Mouse (Mus musculus) liver, embryonic 12.5 days (tissue): ENCODE results near the gene Smad5. TPM values are rescaled to one million over a fixed set of nuclear protein-coding genes. Genes with fewer than 3 reads are reported as not detected.

Experiments
- ATAC-seq: fragments of 200-750 bp; cut with Nextera tagmentation; 2 replicates; pipeline ENCODE4 v1.8.0; 2017; ENCODE audit warnings: moderate number of reproducible peaks, mild to moderate bottlenecking, moderate library complexity
- H3K27ac ChIP-seq: fragments of 300-500 bp; sonication (generic); 2 replicates; pipeline ENCODE4 v1.5.1; 2016; ENCODE audit warnings: mild to moderate bottlenecking
- H3K27me3 ChIP-seq: fragments of 300-500 bp; sonication (generic); replicated peaks from 2 replicates; pipeline ENCODE4 v1.6.1; 2016; ENCODE audit warnings: mild to moderate bottlenecking, moderate library complexity
- H3K36me3 ChIP-seq: fragments of 300-500 bp; sonication (generic); 2 replicates; pipeline ENCODE4 v1.6.1; 2016; ENCODE audit warnings: mild to moderate bottlenecking, moderate library complexity
- H3K4me1 ChIP-seq: fragments of 300-500 bp; sonication (generic); 2 replicates; pipeline ENCODE4 v1.6.1; 2016
- H3K4me2 ChIP-seq: fragments of 300-500 bp; sonication (generic); 2 replicates; pipeline ENCODE4 v1.6.1; 2016; ENCODE audit warnings: mild to moderate bottlenecking, moderate library complexity
- H3K4me3 ChIP-seq: fragments of 300-500 bp; sonication (generic); 2 replicates; pipeline ENCODE4 v1.5.1; 2016; ENCODE audit warnings: mild to moderate bottlenecking, moderate library complexity
- H3K9ac ChIP-seq: fragments of 300-500 bp; sonication (generic); 2 replicates; pipeline ENCODE4 v1.6.1; 2016; ENCODE audit warnings: mild to moderate bottlenecking, moderate library complexity
- H3K9me3 ChIP-seq: fragments of 300-500 bp; sonication (generic); replicated peaks from 2 replicates; pipeline ENCODE4 v1.6.1; 2016; ENCODE audit warnings: mild to moderate bottlenecking, moderate library complexity
- WGBS: fragments of 180-500 bp; shearing (Covaris S2); methylation state at CpG from one replicate; pipeline ENCODE4 v1.1.7; 2016; ENCODE audit not compliant: insufficient replicate concordance; 5-methylcytosine and 5-hydroxymethylcytosine counted together
- polyA plus RNA-seq: library from polyadenylated mRNA; unstranded; fragments of >200 nt; fragmentation: Nextera tagmentation; extraction: Ambion mirVana; gene quantifications from 2 replicates; pipeline ENCODE4 v1.2.1, GENCODE M21; 2016

The Smad5 gene
- polyA plus RNA-seq, result 7.3 TPM in 2 replicates

DNA sequence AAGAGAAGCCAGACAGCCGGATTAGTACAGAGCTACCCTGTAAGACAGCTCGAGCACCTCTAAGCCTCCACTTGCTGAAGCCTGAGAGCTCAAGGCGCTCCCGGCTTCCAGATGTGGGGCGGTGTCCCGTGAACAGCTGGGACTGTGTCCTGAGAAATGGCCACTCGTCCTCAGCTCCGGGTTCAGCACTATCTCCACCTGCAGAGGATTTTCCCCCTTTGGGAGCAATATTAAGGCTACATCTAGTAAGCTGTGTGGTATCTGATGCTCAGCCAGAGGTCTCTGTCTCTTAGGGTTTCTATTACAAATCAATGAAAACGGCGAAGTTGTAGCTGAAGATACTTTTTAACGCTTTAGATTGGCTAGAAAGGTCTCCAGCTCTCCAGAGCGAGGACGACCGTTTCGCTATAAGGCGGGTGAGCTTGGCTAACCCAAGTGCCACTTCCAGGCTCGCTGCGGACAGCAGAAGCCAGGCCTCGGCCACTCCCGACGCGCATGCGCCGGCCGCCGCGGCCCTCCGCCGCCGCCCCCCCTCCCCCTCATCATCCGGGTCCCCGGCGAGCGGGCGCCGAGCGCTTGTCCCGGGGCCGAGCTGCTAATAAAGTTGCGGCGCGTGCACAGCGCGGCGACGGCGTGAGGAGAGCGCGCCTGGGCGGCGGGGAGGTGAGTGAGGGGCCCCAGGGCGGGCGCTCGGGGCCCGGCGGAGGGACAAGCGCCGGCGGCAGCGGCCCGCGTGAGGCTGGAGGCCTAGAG is at the start of gene Smad5:
Gene Smad5, plus strand, starts transcription at position 542 of the 753 bp plus-strand sequence.
- Histone ChIP-seq H3K27me3 (no peaks in the 10 kb centered on the region), H3K4me1 (peaks cover 38% of the 10 kb centered on the region), H3K27ac (peak within 1 kb of the TSS; percentile 95), H3K36me3 (0 out of 2 replicates have a peak, but pooled peaks cover 13% of the 10 kb centered on the region), H3K4me3 (peak within 1 kb of the TSS; percentile 66), H3K9me3 (no peaks in the 10 kb centered on the region), H3K9ac (peak within 1 kb of the TSS; percentile 87), H3K4me2 (peak within 1 kb of the TSS; percentile 92)
- whole genome bisulfite sequencing, result 5% methylated on average over 60 of the region's 62 CpGs
- ATAC-seq, result peak; percentile 78

GRCm38 (mm10) chr13:56654176-56654575 is 48.6 kb upstream of the Smad5 start:
- no peak overlapping the region for H3K27ac ChIP-seq
- no peaks in the 10 kb centered on the region for H3K9me3 ChIP-seq
- 76% methylated on average over 5 of the region's 5 CpGs for WGBS
- peaks cover 7% of the 10 kb centered on the region; the same call in 1 of the 2 replicates for H3K4me1 ChIP-seq
- no peak overlapping the region for H3K4me3 ChIP-seq
- no peaks in the 10 kb centered on the region for H3K36me3 ChIP-seq
- no peak for ATAC-seq
- H3K9ac ChIP-seq, result no peak overlapping the region
- no peak overlapping the region for H3K4me2 ChIP-seq
- H3K27me3 ChIP-seq, result no peaks in the 10 kb centered on the region

DNA sequence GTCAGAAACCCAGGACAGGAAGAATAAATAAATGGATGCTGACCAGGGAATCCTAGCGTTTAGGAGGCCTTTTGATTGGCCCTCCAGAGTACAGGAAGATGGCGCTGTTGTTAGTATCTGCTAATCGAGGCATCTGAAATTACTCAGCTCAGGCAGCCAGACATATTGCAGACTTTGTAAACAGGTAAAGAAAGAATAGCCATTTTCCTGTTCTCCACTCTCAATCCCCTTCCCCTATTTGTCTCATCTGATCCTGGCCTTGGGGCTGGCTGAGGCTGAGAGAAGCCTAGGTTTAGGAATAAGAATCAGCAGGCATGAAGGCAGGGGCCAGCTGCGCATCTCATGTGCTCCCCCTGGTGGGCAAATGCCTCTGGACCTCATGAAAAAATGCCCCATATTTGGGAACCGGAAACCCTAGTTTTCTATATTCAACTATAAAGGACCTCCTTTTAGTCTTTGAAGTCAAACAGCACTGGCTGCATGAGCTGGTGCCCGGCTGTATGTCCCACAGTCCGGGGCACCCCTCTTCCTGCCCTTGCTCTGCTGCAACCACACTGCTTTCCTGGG is 44.8 kb upstream of the Smad5 start:
- Histone ChIP-seq H3K4me3 (no peak overlapping the region), H3K4me1 (peaks cover 7% of the 10 kb centered on the region; the same call in 1 of the 2 replicates), H3K36me3 (no peaks in the 10 kb centered on the region), H3K9me3 (no peaks in the 10 kb centered on the region), H3K27me3 (no peaks in the 10 kb centered on the region), H3K4me2 (no peak overlapping the region), H3K9ac (no peak overlapping the region), H3K27ac (no peak overlapping the region)
- ATAC-seq, result no peak
- WGBS, result 33% methylated on average over 7 of the region's 7 CpGs

DNA sequence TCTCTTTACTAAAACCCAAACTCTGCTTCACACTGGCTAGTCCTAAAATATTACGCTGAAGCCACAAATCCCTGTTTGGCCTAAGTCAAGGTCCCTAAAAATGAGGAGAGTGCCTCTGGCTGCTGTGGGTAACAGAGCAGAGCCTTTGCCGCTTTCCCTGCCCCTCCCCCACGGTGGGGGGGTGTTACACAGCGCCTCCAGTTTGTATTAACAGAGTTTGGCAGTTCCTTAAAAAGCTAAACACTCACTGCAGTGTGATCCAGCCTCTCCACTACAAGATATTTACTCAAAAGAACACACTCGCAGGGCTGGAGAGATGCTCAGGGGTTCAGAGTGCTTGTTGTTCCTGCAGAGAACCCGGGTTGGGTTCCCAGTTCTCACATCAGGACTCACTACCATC is 43.9 kb upstream of the Smad5 start:
- Histone ChIP-seq H3K4me1 (peaks cover 7% of the 10 kb centered on the region; the same call in 1 of the 2 replicates), H3K4me3 (no peak overlapping the region), H3K9ac (no peak overlapping the region), H3K27me3 (no peaks in the 10 kb centered on the region), H3K36me3 (no peaks in the 10 kb centered on the region), H3K9me3 (no peaks in the 10 kb centered on the region), H3K27ac (no peak overlapping the region), H3K4me2 (no peak overlapping the region)
- ATAC-seq, result no peak
- WGBS, result 60% methylated on average over 6 of the region's 6 CpGs

GRCm38 (mm10) chr13:56661914-56662621 is 40.7 kb upstream of the Smad5 start:
- no peak overlapping the region for H3K4me3 ChIP-seq
- no peaks in the 10 kb centered on the region for H3K36me3 ChIP-seq
- H3K4me2 ChIP-seq, result no peak overlapping the region
- H3K27me3 ChIP-seq, result no peaks in the 10 kb centered on the region
- no peak overlapping the region for H3K9ac ChIP-seq
- H3K9me3 ChIP-seq, result no peaks in the 10 kb centered on the region
- no peak for ATAC-seq
- 0 out of 2 replicates have a peak, but pooled peaks cover 2% of the 10 kb centered on the region for H3K4me1 ChIP-seq
- 31% methylated on average over 7 of the region's 7 CpGs for whole genome bisulfite sequencing
- H3K27ac ChIP-seq, result no peak overlapping the region

DNA sequence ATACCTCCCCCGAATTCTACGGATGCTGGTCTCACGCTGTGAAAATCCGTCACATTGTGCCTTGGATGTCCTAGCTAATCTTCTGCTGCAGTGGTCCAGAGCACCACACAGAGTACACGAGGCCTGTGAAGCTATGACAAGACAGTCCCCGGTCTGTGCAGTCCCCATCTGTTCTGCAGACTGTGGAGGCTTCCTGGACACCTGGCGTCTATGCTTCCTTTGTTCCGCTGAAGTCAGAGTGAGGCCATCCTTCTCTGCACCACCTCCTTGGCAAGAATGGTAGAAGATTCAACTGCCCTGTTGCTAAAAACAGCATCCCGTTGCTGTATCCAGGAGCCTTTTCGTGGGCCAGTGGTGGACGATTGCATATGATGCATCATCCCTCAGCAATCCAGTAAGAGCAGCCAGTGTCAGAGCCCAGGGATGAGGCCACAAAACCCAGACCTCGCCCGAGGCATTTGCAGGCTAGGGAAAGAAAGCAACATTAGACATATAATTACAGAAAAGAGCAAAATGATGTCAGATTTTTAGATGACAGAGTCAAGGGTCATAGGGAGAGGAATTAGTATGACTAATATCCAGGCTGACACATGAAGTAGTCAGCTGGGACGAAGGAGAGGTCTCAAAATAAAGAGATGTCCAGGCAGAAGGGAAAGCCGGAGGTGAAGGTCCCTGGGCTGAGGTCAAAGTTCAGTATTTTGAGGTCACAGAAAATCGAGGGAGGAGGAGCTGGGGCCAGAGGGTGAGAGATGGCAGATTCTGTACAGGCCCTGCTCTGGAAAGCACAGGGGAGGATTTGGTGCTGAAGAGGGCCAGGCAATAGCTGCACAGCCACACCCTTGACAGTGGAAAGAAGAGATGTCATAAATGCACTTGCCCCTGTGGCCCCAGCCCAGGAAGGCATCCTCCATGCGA is 38.3 kb upstream of the Smad5 start:
- H3K36me3 ChIP-seq, result no peaks in the 10 kb centered on the region
- no peak overlapping the region for H3K4me2 ChIP-seq
- WGBS, result 60% methylated on average over 17 of the region's 17 CpGs
- no peaks in the 10 kb centered on the region for H3K27me3 ChIP-seq
- no peaks in the 10 kb centered on the region for H3K4me1 ChIP-seq
- no peak overlapping the region for H3K4me3 ChIP-seq
- no peak overlapping the region for H3K27ac ChIP-seq
- no peak overlapping the region for H3K9ac ChIP-seq
- H3K9me3 ChIP-seq, result no peaks in the 10 kb centered on the region
- ATAC-seq, result no peak

- ATAC-seq, result no peak
- no peak overlapping the region for H3K4me3 ChIP-seq
- no peak overlapping the region for H3K9ac ChIP-seq
- H3K4me1 ChIP-seq, result no peaks in the 10 kb centered on the region
- no peaks in the 10 kb centered on the region for H3K27me3 ChIP-seq
- WGBS, result 65% methylated on average over 11 of the region's 11 CpGs
- H3K27ac ChIP-seq, result no peak overlapping the region
- H3K4me2 ChIP-seq, result no peak overlapping the region
- no peaks in the 10 kb centered on the region for H3K36me3 ChIP-seq
- H3K9me3 ChIP-seq, result no peaks in the 10 kb centered on the region
Measured at GRCm38 (mm10) chr13:56671206-56671605, 31.6 kb upstream of the Smad5 start.

DNA sequence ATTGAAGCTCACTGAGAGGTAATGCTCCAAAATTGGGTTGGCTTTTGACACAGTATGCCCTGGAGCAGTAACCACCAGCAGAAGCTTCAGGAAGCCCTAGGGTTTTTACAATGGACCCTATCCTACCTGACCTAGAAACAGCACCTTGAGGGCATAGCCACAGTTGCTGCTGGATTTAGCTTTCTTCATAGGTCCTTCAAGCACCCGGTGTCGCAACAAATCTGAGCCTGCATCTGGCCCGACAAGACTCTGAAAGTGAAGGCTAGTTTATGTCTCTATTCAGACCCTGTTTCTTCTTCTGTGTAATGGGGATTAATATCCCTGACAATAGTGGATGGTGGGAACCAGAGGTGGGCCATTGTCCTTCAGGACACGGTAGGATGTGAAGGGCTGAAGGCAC is 25.1 kb upstream of the Smad5 start:
- Histone ChIP-seq H3K9me3 (no peaks in the 10 kb centered on the region), H3K27ac (no peak overlapping the region), H3K4me2 (no peak overlapping the region), H3K9ac (no peak overlapping the region), H3K36me3 (no peaks in the 10 kb centered on the region), H3K4me3 (no peak overlapping the region), H3K4me1 (peaks cover 15% of the 10 kb centered on the region), H3K27me3 (0 out of 2 replicates have a peak, but pooled peaks cover 6% of the 10 kb centered on the region)
- ATAC-seq, result no peak
- WGBS, result 66% methylated on average over 4 of the region's 4 CpGs

GRCm38 (mm10) chr13:56678188-56678787 is 24.5 kb upstream of the Smad5 start:
- ATAC-seq, result no peak
- 54% methylated on average over 10 of the region's 10 CpGs for WGBS
- peaks cover 15% of the 10 kb centered on the region for H3K4me1 ChIP-seq
- no peaks in the 10 kb centered on the region for H3K9me3 ChIP-seq
- no peak overlapping the region for H3K27ac ChIP-seq
- H3K4me2 ChIP-seq, result no peak overlapping the region
- no peak overlapping the region for H3K4me3 ChIP-seq
- no peak overlapping the region for H3K9ac ChIP-seq
- H3K27me3 ChIP-seq, result 0 out of 2 replicates have a peak, but pooled peaks cover 6% of the 10 kb centered on the region
- no peaks in the 10 kb centered on the region for H3K36me3 ChIP-seq

- Histone ChIP-seq H3K9me3 (no peaks in the 10 kb centered on the region), H3K4me3 (no peak overlapping the region), H3K27me3 (0 out of 2 replicates have a peak, but pooled peaks cover 6% of the 10 kb centered on the region), H3K9ac (no peak overlapping the region), H3K36me3 (no peaks in the 10 kb centered on the region), H3K27ac (no peak overlapping the region), H3K4me2 (no peak overlapping the region), H3K4me1 (peaks cover 15% of the 10 kb centered on the region)
- 45% methylated on average over 10 of the region's 10 CpGs for WGBS
- no peak for ATAC-seq
Measured at GRCm38 (mm10) chr13:56678826-56679504, 23.8 kb upstream of the Smad5 start.
